Mouse (Mus musculus): ENCODE results near the gene Ube2d3. TPM values are rescaled to one million over a fixed set of nuclear protein-coding genes. Genes with fewer than 3 reads are reported as not detected.
A peak's percentile ranks its signal among the peaks of the same experiment; 100 is the strongest.
"Not testable (repeated sequence)": the region's sequence is repeated elsewhere in the genome, so short reads cannot be mapped to it uniquely, and the experiment has no call there.

Gene Ube2d3
- total RNA-seq, 2 experiments from 2014 or later: 233 to 238 TPM

- no peak for DNase-seq (ENCODE audit: low spot score in 2 of 2)
These were observed 49.9 kb downstream of the Ube2d3 start for GRCm38 (mm10) chr3:135487803-135488202.

GRCm38 (mm10) chr3:135489865-135490520 is 52.0 kb downstream of the Ube2d3 start:
- DNase-seq (ENCODE audit: low spot score in 2 of 2): no peak

- no peak for DNase-seq (ENCODE audit: low spot score in 2 of 2)
These were observed 53.2 kb downstream of the Ube2d3 start for GRCm38 (mm10) chr3:135491102-135491501.

- DNase-seq (ENCODE audit: low spot score in 2 of 2): not testable (repeated sequence)
These were observed 55.4 kb downstream of the Ube2d3 start for GRCm38 (mm10) chr3:135493320-135493719.

- DNase-seq (ENCODE audit: low spot score in 2 of 2): not testable (repeated sequence)
These were observed 60.0 kb downstream of the Ube2d3 start for GRCm38 (mm10) chr3:135497956-135498355.

GRCm38 (mm10) chr3:135498891-135499290 is 60.9 kb downstream of the Ube2d3 start:
- DNase-seq (ENCODE audit: low spot score in 2 of 2): no peak

- no peak for DNase-seq (ENCODE audit: low spot score in 2 of 2)
These were observed 65.2 kb downstream of the Ube2d3 start for GRCm38 (mm10) chr3:135503160-135503559.

GRCm38 (mm10) chr3:135505369-135505909 is 67.5 kb downstream of the Ube2d3 start:
- DNase-seq (ENCODE audit: low spot score in 2 of 2): peak in 1 of 2 experiments; percentile 44

GRCm38 (mm10) chr3:135505916-135506482 is 68.0 kb downstream of the Ube2d3 start:
- DNase-seq (ENCODE audit: low spot score in 2 of 2): no peak

GRCm38 (mm10) chr3:135507506-135507905 is 69.6 kb downstream of the Ube2d3 start:
- DNase-seq (ENCODE audit: low spot score in 2 of 2): no peak

- DNase-seq (ENCODE audit: low spot score in 2 of 2): no peak
These were observed 70.2 kb downstream of the Ube2d3 start for GRCm38 (mm10) chr3:135508191-135508590.

GRCm38 (mm10) chr3:135510372-135510771 is 72.4 kb downstream of the Ube2d3 start:
- no peak for DNase-seq (ENCODE audit: low spot score in 2 of 2)

- DNase-seq (ENCODE audit: low spot score in 2 of 2): no peak
These were observed 73.7 kb downstream of the Ube2d3 start for GRCm38 (mm10) chr3:135511683-135512082.

- peak; percentile 32 to 54 for DNase-seq (ENCODE audit: low spot score in 2 of 2)
These were observed 75.3 kb downstream of the Ube2d3 start for GRCm38 (mm10) chr3:135513270-135513669.

GRCm38 (mm10) chr3:135513800-135514425 is 76.0 kb downstream of the Ube2d3 start:
- DNase-seq (ENCODE audit: low spot score in 2 of 2): no peak

- no peak for DNase-seq (ENCODE audit: low spot score in 2 of 2)
These were observed 77.3 kb downstream of the Ube2d3 start for GRCm38 (mm10) chr3:135515246-135515645.

GRCm38 (mm10) chr3:135516891-135517290 is 78.9 kb downstream of the Ube2d3 start:
- no peak for DNase-seq (ENCODE audit: low spot score in 2 of 2)

Other genes starting within 250 kb of the Ube2d3 start
- 1 to 10 TPM; 2.1 to 2.2 TPM for gene Cenpe, start 225.6 kb upstream of the Ube2d3 start, total RNA-seq (2021)
- 1 to 10 TPM; 5.4 to 6.3 TPM for gene Bdh2, start 156.9 kb upstream of the Ube2d3 start, total RNA-seq (2021)
- 1 to 10 TPM; 2.3 to 3.0 TPM for gene Slc9b2, start 130.4 kb upstream of the Ube2d3 start, total RNA-seq (2021)
- gene Slc9b1, start 90.1 kb upstream of the Ube2d3 start, total RNA-seq (2021): under 1 TPM in 1 of 2 experiments, not detected in 1; 0.28 TPM
- gene Cisd2, start 14.2 kb upstream of the Ube2d3 start, total RNA-seq (2021): 10 to 100 TPM; 32.1 to 32.4 TPM
- gene Manba, start 47.5 kb downstream of the Ube2d3 start, total RNA-seq (2021): 1 to 10 TPM; 8.5 TPM

All from layer of hippocampus, adult 18-20 months (tissue).